Mouse (Mus musculus) erythroblast, embryonic 14.5 days (primary cell): ENCODE measurements around the gene Abhd5.

ENCODE experiments used
- GATA1 ChIP-seq: IDR thresholded peaks from 2 replicates; pipeline ENCODE4 v1.6.1; 2012; ENCODE audit warnings: low read length, inconsistent platforms, mixed read lengths
- TAL1 ChIP-seq: IDR thresholded peaks from 3 replicates; pipeline ENCODE4 v1.6.1; 2012; ENCODE audit warnings: low read length, inconsistent platforms, mixed read lengths

GRCm38 (mm10) chr9:122415056-122415775 lies 63.8 kb downstream of the Abhd5 start:
- TF ChIP-seq GATA1 (no peak), TAL1 (no peak)
